Comparison of ENCODE assay signal across 12 mouse cellular contexts in the genomic region with DNA sequence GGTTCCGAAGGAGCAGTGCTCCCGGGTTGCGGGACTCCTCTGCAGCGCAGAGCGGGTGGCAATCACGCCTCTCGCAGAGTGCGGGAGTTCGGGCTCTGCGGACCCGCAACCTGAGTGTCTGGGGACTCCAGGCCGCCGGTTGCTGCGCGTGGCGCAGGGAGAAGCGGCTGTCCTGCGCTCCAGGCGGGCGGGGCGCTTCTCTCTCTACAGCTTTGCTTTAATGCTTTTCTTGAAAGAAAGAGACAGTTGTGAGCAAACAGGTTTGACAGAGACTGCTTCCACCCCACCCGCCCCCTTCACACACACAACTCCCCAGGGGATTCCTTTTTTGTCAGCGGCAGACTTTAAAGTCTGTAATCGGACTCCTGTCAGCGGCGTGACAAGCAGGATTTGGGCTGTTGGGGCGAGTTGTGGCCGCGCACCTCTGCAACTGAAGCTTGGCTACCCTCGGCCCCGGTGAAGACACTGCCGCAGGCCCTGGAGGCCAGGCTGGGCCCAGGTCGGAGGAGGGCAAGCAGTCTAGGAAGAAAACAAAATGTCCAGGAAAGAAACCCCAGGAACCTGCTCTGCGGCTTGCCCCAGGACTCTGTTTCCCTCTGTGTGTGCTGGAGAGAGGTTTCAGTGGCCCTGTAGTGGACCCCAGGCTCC. TPM values are rescaled to one million over a fixed set of nuclear protein-coding genes. Genes with fewer than 3 reads are reported as not detected.
A peak's percentile ranks its signal among the peaks of the same experiment; 100 is the strongest.
DNase-seq lines count a peak whose midpoint lies in the region; ATAC-seq and TF ChIP-seq lines count a peak whose summit lies in the region.
"Had no signal": no experiment of that assay in that cellular context is flagged by ENCODE, and none has a peak within 500 bp of the region (broad histone marks: within the 10 kb centered on the region; RNA-seq: fewer than 3 reads in every experiment).

No protein-coding gene starts in this region.

- H3K9ac ChIP-seq in stomach, postnatal 0 days (ENCODE audit: low read length): no peak overlapping the region
- H3K9ac ChIP-seq: liver, embryonic 12.5 days had no signal

- ATAC-seq in stomach, postnatal 0 days (ENCODE audit: low FRiP score, low TSS enrichment): no peak
- ATAC-seq: liver, embryonic 12.5 days had no signal

- TF ChIP-seq CTCF in testis, adult 2 months (IDR thresholded peaks at IDR 0.05; ENCODE audit: control insufficient read depth, insufficient read depth, insufficient replicate concordance, low read depth, low read length): no peak
- TF ChIP-seq CTCF in stomach, postnatal 0 days (IDR thresholded peaks at IDR 0.05; ENCODE audit: low read depth): no peak

- peaks cover 12% of the 10 kb centered on the region for H3K4me1 ChIP-seq in testis, adult 2 months (ENCODE audit: control insufficient read depth, insufficient read depth, low read length)
- peaks cover 75% of the 10 kb centered on the region for H3K4me1 ChIP-seq in midbrain, embryonic 10.5 days
- H3K4me1 ChIP-seq in stomach, postnatal 0 days (replicated peaks; ENCODE audit: control insufficient read depth, insufficient read depth): peaks cover 2% of the 10 kb centered on the region; the same call in 1 of the 2 replicates
- H3K4me1 ChIP-seq: liver, embryonic 12.5 days had no signal

- no peak overlapping the region for H3K27ac ChIP-seq in testis, adult 2 months (ENCODE audit: control insufficient read depth, insufficient read depth, low read depth, low read length)
- H3K27ac ChIP-seq in midbrain, embryonic 10.5 days (replicated peaks): peak overlapping the region; percentile 68
- H3K27ac ChIP-seq in stomach, postnatal 0 days (replicated peaks): no peak overlapping the region
- H3K27ac ChIP-seq: kidney, postnatal 0 days; liver, embryonic 12.5 days had no signal

- H3K9me3 ChIP-seq in midbrain, embryonic 10.5 days (replicated peaks): no peaks in the 10 kb centered on the region
- no peaks in the 10 kb centered on the region for H3K9me3 ChIP-seq in stomach, postnatal 0 days (ENCODE audit: control insufficient read depth, low read length)
- H3K9me3 ChIP-seq: liver, embryonic 12.5 days had no signal

- peaks cover 9% of the 10 kb centered on the region for H3K27me3 ChIP-seq in testis, adult 2 months (ENCODE audit: control insufficient read depth, insufficient read depth, low read length)
- H3K27me3 ChIP-seq in midbrain, embryonic 10.5 days (ENCODE audit: low read depth, poor library complexity, severe bottlenecking): peaks cover 100% of the 10 kb centered on the region
- peaks cover 26% of the 10 kb centered on the region; the same call in 1 of the 2 replicates for H3K27me3 ChIP-seq in stomach, postnatal 0 days (ENCODE audit: control insufficient read depth, insufficient read depth, low read length)

- DNase-seq in embryo, embryonic 10 days (ENCODE audit: low spot score): peak; percentile 67
- no peak for DNase-seq in embryo, embryonic 9.5 days (ENCODE audit: extremely low spot score)
- no peak for DNase-seq in testis, postnatal 14 days (ENCODE audit: low spot score)
- DNase-seq in midbrain, embryonic 10.5 days (ENCODE audit: low spot score): peak; percentile 65
- no peak for DNase-seq in stomach, postnatal 0 days (ENCODE audit: low spot score)
- DNase-seq in adrenal gland, adult 8-10 months: no peak
- no peak for DNase-seq in cerebellum, postnatal 25 days
- DNase-seq: cerebellum, adult 8-10 months had no signal

- H3K4me3 ChIP-seq in testis, adult 2 months (ENCODE audit: control insufficient read depth, low read depth, low read length): peak overlapping the region; percentile 68
- peak overlapping the region; percentile 45 for H3K4me3 ChIP-seq in midbrain, embryonic 10.5 days
- peak overlapping the region; percentile 6; the same call in 1 of the 2 replicates for H3K4me3 ChIP-seq in stomach, postnatal 0 days (ENCODE audit: low read depth, low read length)
- H3K4me3 ChIP-seq: liver, embryonic 12.5 days had no signal

- H3K4me2 ChIP-seq in stomach, postnatal 0 days (replicated peaks; ENCODE audit: low read depth): no peak overlapping the region
- H3K4me2 ChIP-seq: liver, embryonic 12.5 days had no signal

- H3K36me3 ChIP-seq in testis, adult 2 months (ENCODE audit: control insufficient read depth, insufficient read depth, low read length): no peaks in the 10 kb centered on the region
- H3K36me3 ChIP-seq in midbrain, embryonic 10.5 days: no peaks in the 10 kb centered on the region
- H3K36me3 ChIP-seq in stomach, postnatal 0 days (ENCODE audit: control insufficient read depth, insufficient read depth, low read length): no peaks in the 10 kb centered on the region
- H3K36me3 ChIP-seq: liver, embryonic 12.5 days had no signal

- TF ChIP-seq EP300 in stomach, postnatal 0 days (optimal IDR thresholded peaks at IDR 0.05): no peak

- under 1% methylated on average over 34 of the region's 34 CpGs for WGBS in midbrain, embryonic 10.5 days
- WGBS in stomach, postnatal 0 days: 3% methylated on average over 34 of the region's 34 CpGs

- TF ChIP-seq POLR2A in testis, adult 2 months (IDR thresholded peaks at IDR 0.05; ENCODE audit: control insufficient read depth, low read depth, low read length): no peak

RNA-seq across cellular contexts. Expression of gene Sox14, which starts 4.3 kb away (rescaled TPM):
- polyA plus RNA-seq in testis, adult 2 months (2012; rRNA removed): 0.30 and 0.33 TPM in 2 replicates
- 1.3 and 10.0 TPM in 2 replicates for polyA plus RNA-seq in midbrain, embryonic 10.5 days (2016; fragmentation: Nextera tagmentation; extraction: Ambion mirVana)
- polyA plus RNA-seq in stomach, postnatal 0 days (2015; fragmentation: Nextera tagmentation; extraction: Ambion mirVana): not detected in 2 replicates
- total RNA-seq in adrenal gland, adult 8-10 months (2022): not detected
- polyA plus RNA-seq: kidney, postnatal 0 days; liver, embryonic 12.5 days; spleen, adult 2 months had no signal

Comparison
In these comparisons a context has a peak if more than half of its experiments do, and no peak if none do; other contexts are left out.
1. DNase-seq: peak in embryo, embryonic 10 days (single experiment) and midbrain, embryonic 10.5 days (single experiment); none in embryo, embryonic 9.5 days (single experiment), testis, postnatal 14 days (single experiment), stomach, postnatal 0 days (single experiment), adrenal gland, adult 8-10 months (single experiment) and cerebellum, postnatal 25 days (0 of 2).
2. H3K4me3 ChIP-seq: peak in every context shown above with its lines; median percentile 68 in testis, adult 2 months; 45 in midbrain, embryonic 10.5 days; 6 in stomach, postnatal 0 days.